Mouse (Mus musculus): ENCODE results near the gene Fam135a. TPM values are rescaled to one million over a fixed set of nuclear protein-coding genes. Genes with fewer than 3 reads are reported as not detected.

The Fam135a gene
- total and polyA plus RNA-seq, 2 experiments from 2014 or later = 23.0 to 31.9 TPM

- ATAC-seq (no peak), DNase-seq (ENCODE audit: low spot score) (no peak)
- Histone ChIP-seq H3K27ac (no peak overlapping the region), H3K9me3 (ENCODE audit: low read length) (no peaks in the 10 kb centered on the region), H3K4me3 (ENCODE audit: low read length) (no peak overlapping the region), H3K36me3 (ENCODE audit: insufficient read depth, low read length) (no peaks in the 10 kb centered on the region), H3K4me2 (ENCODE audit: low read depth, low read length) (no peak overlapping the region), H3K9ac (replicated peaks; ENCODE audit: low read length) (no peak overlapping the region), H3K27me3 (ENCODE audit: insufficient read depth, low read length) (no peaks in the 10 kb centered on the region), H3K4me1 (ENCODE audit: insufficient read depth, low read length) (no peaks in the 10 kb centered on the region)
- 62% methylated on average over 3 of the region's 3 CpGs for WGBS
- no peak for TF ChIP-seq CTCF (IDR thresholded peaks at IDR 0.05; ENCODE audit: low read depth)
Measured at GRCm38 (mm10) chr1:24124610-24125009, 24.5 kb upstream of the Fam135a start.

GRCm38 (mm10) chr1:24122582-24122981, 22.4 kb upstream of the Fam135a start:
- ATAC-seq = no peak
- H3K4me3 ChIP-seq (ENCODE audit: low read length) = no peak overlapping the region
- no peaks in the 10 kb centered on the region for H3K27me3 ChIP-seq (ENCODE audit: insufficient read depth, low read length)
- H3K9me3 ChIP-seq (ENCODE audit: low read length) = no peaks in the 10 kb centered on the region
- H3K9ac ChIP-seq (replicated peaks; ENCODE audit: low read length) = no peak overlapping the region
- DNase-seq (ENCODE audit: low spot score) = no peak
- H3K4me1 ChIP-seq (ENCODE audit: insufficient read depth, low read length) = no peaks in the 10 kb centered on the region
- no peaks in the 10 kb centered on the region for H3K36me3 ChIP-seq (ENCODE audit: insufficient read depth, low read length)
- 90% methylated on average over 1 of the region's 1 CpGs for WGBS
- TF ChIP-seq CTCF (IDR thresholded peaks at IDR 0.05; ENCODE audit: low read depth) = no peak
- no peak overlapping the region for H3K4me2 ChIP-seq (ENCODE audit: low read depth, low read length)
- no peak overlapping the region for H3K27ac ChIP-seq

- Histone ChIP-seq H3K27ac (no peak overlapping the region), H3K9ac (replicated peaks; ENCODE audit: low read length) (no peak overlapping the region), H3K4me2 (ENCODE audit: low read depth, low read length) (peak overlapping the region; percentile 41; the same call in 1 of the 2 replicates), H3K4me3 (ENCODE audit: low read length) (no peak overlapping the region), H3K36me3 (ENCODE audit: insufficient read depth, low read length) (no peaks in the 10 kb centered on the region), H3K27me3 (ENCODE audit: insufficient read depth, low read length) (no peaks in the 10 kb centered on the region), H3K4me1 (ENCODE audit: insufficient read depth, low read length) (no peaks in the 10 kb centered on the region), H3K9me3 (ENCODE audit: low read length) (no peaks in the 10 kb centered on the region)
- DNase-seq (ENCODE audit: low spot score) (no peak), ATAC-seq (no peak)
- TF ChIP-seq CTCF (IDR thresholded peaks at IDR 0.05; ENCODE audit: low read depth) = no peak
- 58% methylated on average over 10 of the region's 10 CpGs for WGBS
Measured at GRCm38 (mm10) chr1:24107971-24108773, 8.0 kb upstream of the Fam135a start.

GRCm38 (mm10) chr1:24107378-24107777, 7.2 kb upstream of the Fam135a start:
- H3K9ac ChIP-seq (replicated peaks; ENCODE audit: low read length) = no peak overlapping the region
- peak; percentile 24 for DNase-seq (ENCODE audit: low spot score)

GRCm38 (mm10) chr1:24102579-24103149, 2.5 kb upstream of the Fam135a start:
- no peaks in the 10 kb centered on the region for H3K4me1 ChIP-seq (ENCODE audit: insufficient read depth, low read length)
- 80% methylated on average over 10 of the region's 10 CpGs for WGBS
- no peak overlapping the region for H3K4me3 ChIP-seq (ENCODE audit: low read length)
- no peaks in the 10 kb centered on the region for H3K27me3 ChIP-seq (ENCODE audit: insufficient read depth, low read length)
- no peak overlapping the region for H3K27ac ChIP-seq
- TF ChIP-seq CTCF (IDR thresholded peaks at IDR 0.05; ENCODE audit: low read depth) = no peak
- no peaks in the 10 kb centered on the region for H3K9me3 ChIP-seq (ENCODE audit: low read length)
- ATAC-seq (no peak), DNase-seq (ENCODE audit: low spot score) (no peak)
- H3K9ac ChIP-seq (replicated peaks; ENCODE audit: low read length) = no peak overlapping the region
- H3K36me3 ChIP-seq (ENCODE audit: insufficient read depth, low read length) = no peaks in the 10 kb centered on the region
- no peak overlapping the region for H3K4me2 ChIP-seq (ENCODE audit: low read depth, low read length)

More at GRCm38 (mm10) chr1:24107378-24107777, 7.2 kb upstream of the Fam135a start:
- no peak for TF ChIP-seq CTCF (IDR thresholded peaks at IDR 0.05; ENCODE audit: low read depth)
- no peak overlapping the region for H3K27ac ChIP-seq
- 22% methylated on average over 11 of the region's 11 CpGs for WGBS
- no peaks in the 10 kb centered on the region for H3K27me3 ChIP-seq (ENCODE audit: insufficient read depth, low read length)
- 0 out of 2 replicates have a peak, but pooled peaks have one; percentile 53 for ATAC-seq
- peak overlapping the region; percentile 41 for H3K4me2 ChIP-seq (ENCODE audit: low read depth, low read length)
- H3K9me3 ChIP-seq (ENCODE audit: low read length) = no peaks in the 10 kb centered on the region
- H3K4me3 ChIP-seq (ENCODE audit: low read length) = no peak overlapping the region
- H3K36me3 ChIP-seq (ENCODE audit: insufficient read depth, low read length) = no peaks in the 10 kb centered on the region
- H3K4me1 ChIP-seq (ENCODE audit: insufficient read depth, low read length) = no peaks in the 10 kb centered on the region

GRCm38 (mm10) chr1:24100870-24101358, 773 bp upstream of the Fam135a start:
- Histone ChIP-seq H3K4me2 (ENCODE audit: low read depth, low read length) (peak overlapping the region; percentile 76), H3K9ac (replicated peaks; ENCODE audit: low read length) (peak overlapping the region; percentile 93), H3K36me3 (ENCODE audit: insufficient read depth, low read length) (no peaks in the 10 kb centered on the region), H3K9me3 (ENCODE audit: low read length) (no peaks in the 10 kb centered on the region), H3K4me1 (ENCODE audit: insufficient read depth, low read length) (no peaks in the 10 kb centered on the region), H3K27me3 (ENCODE audit: insufficient read depth, low read length) (no peaks in the 10 kb centered on the region), H3K27ac (peak overlapping the region; percentile 91; the same call in 1 of the 2 replicates), H3K4me3 (ENCODE audit: low read length) (peak overlapping the region; percentile 94)
- no peak for TF ChIP-seq CTCF (IDR thresholded peaks at IDR 0.05; ENCODE audit: low read depth)
- 51% methylated on average over 6 of the region's 6 CpGs for WGBS
- DNase-seq (ENCODE audit: low spot score) = no peak
- peak; percentile 33 for ATAC-seq

Data from hindbrain, postnatal 0 days (tissue).